Mouse (Mus musculus) liver, embryonic 14 days (tissue): ENCODE measurements around the gene Sdc1. TPM values are rescaled to one million over a fixed set of nuclear protein-coding genes. Genes with fewer than 3 reads are reported as not detected.

Experiments
- polyA plus RNA-seq: library from polyadenylated mRNA; depleted of rRNA; stranded (reverse); fragments of >200 nt; gene quantifications from 2 replicates; pipeline ENCODE4 v1.2.3, GENCODE M21; 2012; rRNA removed

Gene Sdc1
- polyA plus RNA-seq = 14.4 and 14.8 TPM in 2 replicates

GRCm38 (mm10) chr12:8770946-8771843 lies at the start of gene Sdc1:
Gene Sdc1 (plus strand): TSS chr12:8771323.

Other genes with a start within 250 kb of the Sdc1 start
- gene Slc7a15, start 172.3 kb upstream of the Sdc1 start, polyA plus RNA-seq = 0.02 and 0.05 TPM in 2 replicates
- gene Pum2, start 97.2 kb upstream of the Sdc1 start, polyA plus RNA-seq = 21.0 and 25.4 TPM in 2 replicates
- 64.4 and 72.2 TPM in 2 replicates for gene Laptm4a, start 150.3 kb downstream of the Sdc1 start, polyA plus RNA-seq
- 0.05 and 0.08 TPM in 2 replicates for gene Matn3, start 176.6 kb downstream of the Sdc1 start, polyA plus RNA-seq
- 0.67 and 0.71 TPM in 2 replicates for gene Wdr35, start 202.6 kb downstream of the Sdc1 start, polyA plus RNA-seq